Mouse (Mus musculus): ENCODE data around the gene Fam189a1. TPM values are rescaled to one million over a fixed set of nuclear protein-coding genes. Genes with fewer than 3 reads are reported as not detected.

Gene Fam189a1
- total RNA-seq, 2 experiments from 2014 or later = not detected

- no peak for DNase-seq
These were observed 427.6 kb downstream of the Fam189a1 start for GRCm38 (mm10) chr7:64728816-64729215.

- DNase-seq = no peak
These were observed 428.2 kb downstream of the Fam189a1 start for GRCm38 (mm10) chr7:64728181-64728591.

- DNase-seq = no peak
These were observed 430.2 kb downstream of the Fam189a1 start for GRCm38 (mm10) chr7:64725967-64726695.

GRCm38 (mm10) chr7:64724409-64724808 lies 432.0 kb downstream of the Fam189a1 start:
- DNase-seq = no peak

- DNase-seq = no peak
These were observed 433.1 kb downstream of the Fam189a1 start for GRCm38 (mm10) chr7:64723313-64723712.

- no peak for DNase-seq
These were observed 440.1 kb downstream of the Fam189a1 start for GRCm38 (mm10) chr7:64716286-64716685.

GRCm38 (mm10) chr7:64709520-64710262 lies 446.7 kb downstream of the Fam189a1 start:
- no peak for DNase-seq

- no peak for DNase-seq
These were observed 448.2 kb downstream of the Fam189a1 start for GRCm38 (mm10) chr7:64708176-64708575.

Small RNAs within 50 kb of the gene (microRNA-seq; reads per million reads assigned to microRNA genes)
- gene Gm25249 = 0 reads per million in 2 experiments
